Mouse (Mus musculus): Measurements from ENCODE around the gene Tgfbr2. TPM values are rescaled to one million over a fixed set of nuclear protein-coding genes. Genes with fewer than 3 reads are reported as not detected.

Gene Tgfbr2
- total RNA-seq, 2 experiments from 2014 or later, result 65.0 to 70.8 TPM

- DNase-seq, result no peak
Measured at GRCm38 (mm10) chr9:116193889-116194450, 18.8 kb upstream of the Tgfbr2 start.

- no peak for DNase-seq
Measured at GRCm38 (mm10) chr9:116193535-116193881, 18.3 kb upstream of the Tgfbr2 start.

GRCm38 (mm10) chr9:116192826-116193534, 17.8 kb upstream of the Tgfbr2 start:
- DNase-seq, result no peak

- no peak for DNase-seq
Measured at GRCm38 (mm10) chr9:116192253-116192652, 17.1 kb upstream of the Tgfbr2 start.

GRCm38 (mm10) chr9:116189831-116190230, 14.7 kb upstream of the Tgfbr2 start:
- DNase-seq, result no peak

- DNase-seq, result no peak
Measured at GRCm38 (mm10) chr9:116188952-116189666, 13.9 kb upstream of the Tgfbr2 start.

- DNase-seq, result no peak
Measured at GRCm38 (mm10) chr9:116187181-116187731, 12.1 kb upstream of the Tgfbr2 start.

- no peak for DNase-seq
Measured at GRCm38 (mm10) chr9:116184903-116185302, 9.7 kb upstream of the Tgfbr2 start.

GRCm38 (mm10) chr9:116183035-116183434, 7.9 kb upstream of the Tgfbr2 start:
- DNase-seq, result peak; percentile 57

GRCm38 (mm10) chr9:116181608-116182007, 6.4 kb upstream of the Tgfbr2 start:
- DNase-seq, result no peak

- DNase-seq, result no peak
Measured at GRCm38 (mm10) chr9:116178151-116178550, 3.0 kb upstream of the Tgfbr2 start.

- no peak for DNase-seq
Measured at GRCm38 (mm10) chr9:116177108-116177507, 1.9 kb upstream of the Tgfbr2 start.

- DNase-seq, result peak; percentile 60
Measured at GRCm38 (mm10) chr9:116175488-116176115, 442 bp upstream of the Tgfbr2 start.

GRCm38 (mm10) chr9:116173473-116174170, 1.5 kb downstream of the Tgfbr2 start:
- no peak for DNase-seq

GRCm38 (mm10) chr9:116173059-116173458, 2.1 kb downstream of the Tgfbr2 start:
- no peak for DNase-seq

- no peak for DNase-seq
Measured at GRCm38 (mm10) chr9:116169067-116169466, 6.1 kb downstream of the Tgfbr2 start.

GRCm38 (mm10) chr9:116167304-116167880, 7.8 kb downstream of the Tgfbr2 start:
- DNase-seq, result no peak

GRCm38 (mm10) chr9:116166363-116166762, 8.8 kb downstream of the Tgfbr2 start:
- no peak for DNase-seq

GRCm38 (mm10) chr9:116163883-116164282, 11.3 kb downstream of the Tgfbr2 start:
- DNase-seq, result no peak

GRCm38 (mm10) chr9:116162866-116163374, 12.2 kb downstream of the Tgfbr2 start:
- DNase-seq, result no peak

GRCm38 (mm10) chr9:116160860-116161259, 14.3 kb downstream of the Tgfbr2 start:
- DNase-seq, result no peak
